Mouse (Mus musculus) liver, postnatal 0 days (tissue): ENCODE data around the gene Galp.

ENCODE experiments used
- CTCF ChIP-seq: sonication (generic); IDR thresholded peaks from 2 replicates; pipeline ENCODE4 v1.5.1; 2016; ENCODE audit warnings: antibody characterized with exemption, low read depth
- EP300 ChIP-seq: IDR thresholded peaks from 2 replicates; pipeline ENCODE4 v1.6.1; 2016; ENCODE audit warnings: antibody characterized with exemption, low read depth, mild to moderate bottlenecking

DNA sequence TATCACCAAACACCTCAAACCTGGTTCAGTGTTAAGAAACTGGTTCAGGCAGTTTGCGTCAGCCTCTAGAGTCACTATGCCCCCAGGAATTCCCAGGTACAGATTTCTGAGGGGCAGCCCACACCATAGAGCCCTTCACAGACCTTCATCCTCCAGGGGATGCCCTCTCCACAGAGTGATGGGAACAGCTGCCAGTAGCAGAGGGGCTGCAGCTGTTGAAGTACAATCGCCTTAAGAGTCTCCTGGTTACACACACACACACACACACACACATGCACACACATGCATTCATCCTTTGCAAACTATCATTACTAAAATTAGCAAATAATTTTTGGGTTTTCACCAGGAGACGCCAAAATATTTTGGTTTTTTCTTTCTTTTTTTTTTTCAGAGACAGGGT is 37.3 kb upstream of the Galp start:
- TF ChIP-seq CTCF (no peak), EP300 (no peak)
